Mouse (Mus musculus): ENCODE measurements around the gene Yipf6. TPM values are rescaled to one million over a fixed set of nuclear protein-coding genes. Genes with fewer than 3 reads are reported as not detected.

Gene Yipf6
- polyA plus RNA-seq, 1 experiment from 2014 or later = 21.2 TPM

DNA sequence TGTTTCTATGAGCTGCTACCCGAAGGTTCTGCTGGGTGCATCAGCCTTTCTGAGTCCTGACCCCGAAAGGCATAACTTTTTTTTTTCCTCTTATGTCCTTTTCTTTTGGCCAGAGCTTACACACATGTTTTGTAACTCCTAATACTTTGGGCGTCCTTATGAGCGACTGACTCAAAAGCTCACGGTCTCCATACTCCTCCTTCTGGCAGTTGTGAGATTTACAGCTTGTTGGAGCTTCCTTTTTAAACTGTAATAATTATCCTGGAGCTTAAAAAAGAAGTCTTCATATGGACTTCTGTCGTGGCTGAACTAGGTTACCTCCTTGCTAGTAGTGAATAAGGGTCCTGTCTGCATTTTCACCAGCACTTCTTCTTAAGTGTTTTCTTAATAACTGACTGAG lies 16.7 kb upstream of the Yipf6 start:
- no peak overlapping the region for H3K27ac ChIP-seq
- H3K4me3 ChIP-seq (replicated peaks; ENCODE audit: low read depth, low read length) = no peak overlapping the region
- H3K4me2 ChIP-seq (ENCODE audit: low read length) = no peak overlapping the region
- H3K9me3 ChIP-seq (replicated peaks; ENCODE audit: low read length) = no peaks in the 10 kb centered on the region
- H3K36me3 ChIP-seq (ENCODE audit: insufficient read depth, low read length) = no peaks in the 10 kb centered on the region
- H3K9ac ChIP-seq (ENCODE audit: low read depth, low read length) = no peak overlapping the region
- H3K4me1 ChIP-seq (replicated peaks; ENCODE audit: insufficient read depth, low read length) = no peaks in the 10 kb centered on the region
- ATAC-seq (replicated peaks; ENCODE audit: low FRiP score, low read depth) (no peak), DNase-seq (ENCODE audit: low spot score) (peak; percentile 67)
- TF ChIP-seq CTCF (IDR thresholded peaks at IDR 0.05; ENCODE audit: low read depth) = peak; percentile 70
- H3K27me3 ChIP-seq (ENCODE audit: insufficient read depth, low read length) = no peaks in the 10 kb centered on the region; the same call in 1 of the 2 replicates
- WGBS = 28% methylated on average over 6 of the region's 6 CpGs

DNA sequence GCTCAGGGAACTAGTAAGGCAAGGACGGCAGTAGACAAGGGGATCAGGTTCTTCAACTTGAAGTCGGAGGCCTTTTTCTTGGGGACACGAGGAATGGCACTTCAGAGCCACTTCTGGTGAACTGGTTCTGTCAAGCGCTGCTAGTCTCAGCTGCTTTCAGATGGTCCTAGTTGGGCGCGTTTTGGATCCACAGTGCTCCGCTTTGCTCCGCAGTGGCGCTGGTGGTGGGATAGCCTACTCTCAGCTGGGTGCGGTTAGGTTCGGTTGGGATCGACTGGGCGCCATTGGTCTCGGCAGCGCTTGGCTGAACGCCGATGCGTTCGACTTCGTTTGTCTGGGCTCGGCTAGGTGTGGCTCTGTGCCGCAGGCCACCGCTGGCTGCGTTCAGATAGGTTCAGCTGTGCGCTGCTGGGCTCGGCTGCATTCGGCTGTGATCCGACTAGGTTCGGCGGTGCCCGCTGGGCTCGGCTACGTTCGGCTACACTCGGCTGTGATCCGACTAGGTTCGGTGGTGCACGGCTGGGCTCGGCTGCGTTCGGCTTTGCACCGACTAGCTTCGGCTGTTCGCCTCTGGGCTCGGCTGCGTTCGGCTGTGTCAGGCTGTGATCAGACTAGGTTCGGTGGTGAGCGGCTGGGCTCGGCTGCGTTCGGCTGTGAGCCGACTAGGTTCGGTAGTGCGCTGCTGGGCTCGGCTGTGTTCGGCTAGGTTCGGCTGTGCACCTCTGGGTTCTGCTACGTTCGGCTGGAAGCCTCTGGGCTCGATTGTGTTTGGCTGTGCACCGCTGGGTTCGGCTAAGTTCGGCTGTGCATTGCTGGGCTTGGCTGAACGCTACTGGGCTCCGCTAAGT lies 815 bp downstream of the Yipf6 start:
- WGBS = 27% methylated on average over 66 of the region's 66 CpGs
- no peaks in the 10 kb centered on the region for H3K4me1 ChIP-seq (replicated peaks; ENCODE audit: insufficient read depth, low read length)
- H3K36me3 ChIP-seq (ENCODE audit: insufficient read depth, low read length) = no peaks in the 10 kb centered on the region
- H3K4me2 ChIP-seq (ENCODE audit: low read length) = peak overlapping the region; percentile 51
- TF ChIP-seq CTCF (IDR thresholded peaks at IDR 0.05; ENCODE audit: low read depth) = no peak
- no peaks in the 10 kb centered on the region for H3K27me3 ChIP-seq (ENCODE audit: insufficient read depth, low read length)
- no peaks in the 10 kb centered on the region for H3K9me3 ChIP-seq (replicated peaks; ENCODE audit: low read length)
- DNase-seq (ENCODE audit: low spot score) (peak; percentile 94), ATAC-seq (replicated peaks; ENCODE audit: low FRiP score, low read depth) (peak; percentile 95)
- H3K9ac ChIP-seq (ENCODE audit: low read depth, low read length) = peak overlapping the region; percentile 61
- peak overlapping the region; percentile 90 for H3K27ac ChIP-seq
- peak overlapping the region; percentile 46 for H3K4me3 ChIP-seq (replicated peaks; ENCODE audit: low read depth, low read length)

DNA sequence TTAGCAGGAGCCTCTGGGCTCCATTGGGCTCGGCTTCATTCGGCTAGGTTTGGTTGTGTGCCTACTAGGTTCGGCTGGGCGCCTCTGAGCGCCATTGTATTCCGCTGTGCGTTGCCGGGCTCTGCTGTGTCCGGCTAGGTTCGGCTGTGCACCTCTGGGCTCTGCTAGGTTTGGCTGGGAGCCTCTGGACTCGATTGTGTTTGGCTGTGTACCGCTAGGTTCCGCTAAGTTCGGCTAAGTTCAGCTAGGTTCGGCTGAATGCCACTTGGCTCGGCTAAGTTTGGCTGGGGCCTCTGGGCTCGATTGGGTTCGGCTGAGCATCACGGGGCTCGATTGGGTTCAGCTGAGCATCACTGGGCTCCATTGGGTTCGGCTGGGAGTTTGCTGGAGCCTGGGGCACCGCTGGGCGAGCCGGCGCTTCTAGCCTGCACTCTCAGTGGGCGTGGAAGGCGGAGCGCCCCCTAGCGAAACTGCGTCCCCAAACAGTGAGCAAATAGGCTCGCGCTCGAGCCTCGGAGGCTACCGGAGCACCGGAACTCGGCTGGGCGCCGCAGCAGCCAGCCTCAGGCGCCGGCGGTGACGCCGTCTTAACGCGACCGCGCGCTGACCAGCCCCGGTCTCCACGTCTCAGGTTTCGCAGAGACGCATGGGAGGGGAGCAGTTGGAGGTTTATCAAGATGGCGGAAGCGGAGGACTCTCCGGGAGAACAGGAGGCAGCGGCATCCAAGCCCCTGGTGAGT lies 1.6 kb downstream of the Yipf6 start:
- peak overlapping the region; percentile 51 for H3K4me2 ChIP-seq (ENCODE audit: low read length)
- no peaks in the 10 kb centered on the region for H3K4me1 ChIP-seq (replicated peaks; ENCODE audit: insufficient read depth, low read length)
- ATAC-seq (replicated peaks; ENCODE audit: low FRiP score, low read depth) = peak; percentile 82
- DNase-seq (ENCODE audit: low spot score) = peak; percentile 87
- H3K27me3 ChIP-seq (ENCODE audit: insufficient read depth, low read length) = no peaks in the 10 kb centered on the region
- H3K9me3 ChIP-seq (replicated peaks; ENCODE audit: low read length) = no peaks in the 10 kb centered on the region
- H3K9ac ChIP-seq (ENCODE audit: low read depth, low read length) = peak overlapping the region; percentile 61
- TF ChIP-seq CTCF (IDR thresholded peaks at IDR 0.05; ENCODE audit: low read depth) = peak; percentile 80
- 29% methylated on average over 57 of the region's 57 CpGs for WGBS
- no peaks in the 10 kb centered on the region for H3K36me3 ChIP-seq (ENCODE audit: insufficient read depth, low read length)
- peak overlapping the region; percentile 46 for H3K4me3 ChIP-seq (replicated peaks; ENCODE audit: low read depth, low read length)
- peak overlapping the region; percentile 90 for H3K27ac ChIP-seq

DNA sequence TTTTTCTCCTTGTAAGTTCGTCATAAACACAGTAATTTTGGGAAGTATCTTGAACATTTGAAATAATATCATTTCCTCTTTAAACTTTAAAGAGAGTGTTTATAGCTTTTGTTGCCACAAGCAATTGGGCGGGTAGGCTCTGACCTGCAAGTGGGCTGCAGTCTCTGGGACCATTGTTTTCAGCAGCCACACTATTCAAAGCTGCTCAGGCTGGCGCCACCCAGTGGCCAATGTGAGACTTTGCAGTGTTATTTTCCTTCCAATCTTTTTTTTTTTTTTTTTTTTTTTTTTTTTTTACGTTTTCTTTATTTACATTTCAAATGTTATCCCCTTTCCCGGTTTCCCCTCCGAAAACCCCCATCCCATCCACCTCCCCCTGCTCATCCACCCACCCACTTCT lies 17.8 kb downstream of the Yipf6 start:
- H3K9me3 ChIP-seq (replicated peaks; ENCODE audit: low read length) = no peaks in the 10 kb centered on the region
- no peak overlapping the region for H3K4me3 ChIP-seq (replicated peaks; ENCODE audit: low read depth, low read length)
- H3K9ac ChIP-seq (ENCODE audit: low read depth, low read length) = no peak overlapping the region

DNA sequence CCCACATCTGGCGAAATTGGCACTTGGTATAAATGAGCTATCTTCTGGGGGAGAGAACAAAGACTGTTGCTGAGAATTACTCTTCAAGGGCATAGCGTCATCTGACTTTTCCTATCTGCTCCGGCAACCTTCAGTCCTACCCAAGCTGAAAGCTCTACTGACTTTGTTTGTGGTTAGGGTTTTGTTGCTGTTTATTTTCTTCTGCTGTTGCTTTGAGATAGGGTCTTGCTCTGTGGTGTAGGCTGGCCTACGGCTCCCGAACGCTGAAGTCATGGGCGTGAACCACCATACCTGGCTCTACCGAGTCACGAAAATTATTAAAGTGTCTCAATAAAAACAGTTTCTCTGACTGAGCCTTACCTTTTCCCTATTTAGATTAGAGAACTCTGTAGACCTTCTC lies 22.2 kb downstream of the Yipf6 start:
- DNase-seq (ENCODE audit: low spot score) (no peak), ATAC-seq (replicated peaks; ENCODE audit: low FRiP score, low read depth) (no peak)
- Histone ChIP-seq H3K36me3 (ENCODE audit: insufficient read depth, low read length) (no peaks in the 10 kb centered on the region), H3K27me3 (ENCODE audit: insufficient read depth, low read length) (no peaks in the 10 kb centered on the region), H3K9ac (ENCODE audit: low read depth, low read length) (no peak overlapping the region), H3K27ac (no peak overlapping the region), H3K4me1 (replicated peaks; ENCODE audit: insufficient read depth, low read length) (no peaks in the 10 kb centered on the region), H3K9me3 (replicated peaks; ENCODE audit: low read length) (no peaks in the 10 kb centered on the region), H3K4me2 (ENCODE audit: low read length) (no peak overlapping the region), H3K4me3 (replicated peaks; ENCODE audit: low read depth, low read length) (no peak overlapping the region)
- TF ChIP-seq CTCF (IDR thresholded peaks at IDR 0.05; ENCODE audit: low read depth) = no peak
- WGBS = 87% methylated on average over 9 of the region's 9 CpGs

More for the DNA sequence above, 17.8 kb downstream of the Yipf6 start:
- no peak overlapping the region for H3K27ac ChIP-seq
- H3K4me1 ChIP-seq (replicated peaks; ENCODE audit: insufficient read depth, low read length) = no peaks in the 10 kb centered on the region
- TF ChIP-seq CTCF (IDR thresholded peaks at IDR 0.05; ENCODE audit: low read depth) = peak; percentile 65
- H3K36me3 ChIP-seq (ENCODE audit: insufficient read depth, low read length) = no peaks in the 10 kb centered on the region
- no peak for ATAC-seq (replicated peaks; ENCODE audit: low FRiP score, low read depth)
- H3K27me3 ChIP-seq (ENCODE audit: insufficient read depth, low read length) = no peaks in the 10 kb centered on the region
- no peak overlapping the region for H3K4me2 ChIP-seq (ENCODE audit: low read length)
- 34% methylated on average over 6 of the region's 6 CpGs for WGBS
- peak; percentile 33 for DNase-seq (ENCODE audit: low spot score)

DNA sequence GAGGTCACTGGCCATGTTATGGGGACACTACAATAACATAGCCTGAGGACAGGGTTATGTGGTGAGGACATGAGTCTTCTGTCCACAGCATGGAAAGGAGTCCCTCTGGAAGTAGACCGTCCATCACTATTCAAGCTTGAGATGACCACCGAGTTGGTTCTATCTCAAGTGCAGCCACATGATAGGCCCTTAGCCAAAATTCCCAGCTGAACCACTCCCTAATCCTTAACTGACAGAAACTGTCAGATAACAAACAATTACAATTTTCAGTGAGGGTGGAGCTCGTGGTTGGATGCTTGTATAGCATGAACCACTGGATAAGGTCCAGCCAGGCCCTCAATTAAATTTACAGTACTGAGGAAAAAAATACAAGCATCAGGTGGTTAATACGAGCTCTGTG lies 22.9 kb downstream of the Yipf6 start:
- Histone ChIP-seq H3K4me3 (replicated peaks; ENCODE audit: low read depth, low read length) (no peak overlapping the region), H3K4me2 (ENCODE audit: low read length) (no peak overlapping the region), H3K9ac (ENCODE audit: low read depth, low read length) (no peak overlapping the region), H3K36me3 (ENCODE audit: insufficient read depth, low read length) (no peaks in the 10 kb centered on the region), H3K27me3 (ENCODE audit: insufficient read depth, low read length) (no peaks in the 10 kb centered on the region), H3K9me3 (replicated peaks; ENCODE audit: low read length) (no peaks in the 10 kb centered on the region), H3K27ac (no peak overlapping the region), H3K4me1 (replicated peaks; ENCODE audit: insufficient read depth, low read length) (no peaks in the 10 kb centered on the region)
- DNase-seq (ENCODE audit: low spot score) (no peak), ATAC-seq (replicated peaks; ENCODE audit: low FRiP score, low read depth) (no peak)
- 58% methylated on average over 4 of the region's 4 CpGs for WGBS
- no peak for TF ChIP-seq CTCF (IDR thresholded peaks at IDR 0.05; ENCODE audit: low read depth)

Data from kidney, postnatal 0 days (tissue).